Mouse (Mus musculus): ENCODE results near the gene Fam222b.

- TF ChIP-seq EP300 (IDR thresholded peaks at IDR 0.05; ENCODE audit: low read depth) (no peak), CTCF (IDR thresholded peaks at IDR 0.05; ENCODE audit: low read depth) (no peak)
Observed at GRCm38 (mm10) chr11:78137584-78137983, 43.1 kb downstream of the Fam222b start.
